Mouse (Mus musculus): ENCODE data around the gene Tox3.

DNA sequence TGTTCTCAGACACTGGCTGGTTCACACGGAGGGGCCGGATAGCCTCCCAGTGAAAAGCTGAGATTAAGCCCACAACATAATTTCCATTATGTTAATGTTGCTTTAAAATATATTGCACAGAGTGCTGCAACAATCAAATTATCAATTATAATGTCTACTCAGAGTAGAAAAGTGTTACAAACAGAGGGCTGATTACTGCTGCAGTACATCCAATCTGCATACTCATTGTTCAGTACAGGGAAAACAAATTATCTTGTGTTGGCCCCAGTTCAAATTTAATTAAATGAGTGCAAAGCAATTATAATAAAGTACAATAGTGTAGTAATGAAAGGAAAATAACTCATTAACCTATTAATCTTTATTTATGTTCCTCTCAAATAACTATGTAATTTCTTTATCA, 44.5 kb upstream of the Tox3 start:
- TF ChIP-seq RAD21 (IDR thresholded peaks at IDR 0.05; ENCODE audit: low read depth, low read length) (no peak), MAX (IDR thresholded peaks at IDR 0.05; ENCODE audit: low read length) (no peak), IRF4 (IDR thresholded peaks at IDR 0.05; ENCODE audit: low read depth, low read length) (no peak), MAZ (IDR thresholded peaks at IDR 0.05; ENCODE audit: low read depth, low read length) (no peak), CTCF (conservative IDR thresholded peaks at IDR 0.05 in 1 of 2, IDR thresholded peaks at IDR 0.05 in 1 of 2; ENCODE audit: low read depth in 2 of 2, low read length in 2 of 2) (no peak), USF1 (IDR thresholded peaks at IDR 0.05; ENCODE audit: low read depth, low read length) (no peak), E2F4 (IDR thresholded peaks at IDR 0.05; ENCODE audit: insufficient replicate concordance, low read depth, low read length) (no peak), MEF2A (IDR thresholded peaks at IDR 0.05; ENCODE audit: borderline replicate concordance, low read depth, low read length) (no peak), ETS1 (conservative IDR thresholded peaks at IDR 0.05; ENCODE audit: low read depth, low read length) (no peak), KAT2A (IDR thresholded peaks at IDR 0.05; ENCODE audit: insufficient replicate concordance, low read length) (no peak), NRF1 (IDR thresholded peaks at IDR 0.05; ENCODE audit: low read depth, low read length) (no peak), POLR2A (IDR thresholded peaks at IDR 0.05; ENCODE audit: low read depth, low read length) (no peak), SMC3 (IDR thresholded peaks at IDR 0.05; ENCODE audit: low read depth, low read length) (no peak), EP300 (IDR thresholded peaks at IDR 0.05; ENCODE audit: low read length) (no peak)
